Mouse (Mus musculus) thymus, adult 2 months (tissue): ENCODE results near the gene Sfxn3. TPM values are rescaled to one million over a fixed set of nuclear protein-coding genes. Genes with fewer than 3 reads are reported as not detected.

ENCODE experiments used
- DNase-seq: peaks from one replicate; pipeline ENCODE4 v3.0.0; 2021
- H3K27ac ChIP-seq: fragments of 200-500 bp; 2 replicates; pipeline ENCODE4 v1.5.1; 2012; ENCODE audit warnings: low read length, control low read depth; ENCODE audit not compliant: control insufficient read depth, insufficient read depth
- H3K27me3 ChIP-seq: fragments of 200-500 bp; 2 replicates; pipeline ENCODE4 v1.6.1; 2012; ENCODE audit warnings: mild to moderate bottlenecking, low read length, moderate library complexity, mixed read lengths; ENCODE audit not compliant: control insufficient read depth, insufficient read depth
- H3K36me3 ChIP-seq: fragments of 200-500 bp; 2 replicates; pipeline ENCODE4 v1.6.1; 2012; ENCODE audit warnings: mild to moderate bottlenecking, low read length, moderate library complexity; ENCODE audit not compliant: control insufficient read depth, insufficient read depth
- H3K4me1 ChIP-seq: fragments of 200-500 bp; replicated peaks from 2 replicates; pipeline ENCODE4 v1.6.1; 2012; ENCODE audit warnings: low read length; ENCODE audit not compliant: control insufficient read depth, insufficient read depth
- H3K4me3 ChIP-seq: fragments of 200-500 bp; 2 replicates; pipeline ENCODE4 v1.5.1; 2012; ENCODE audit warnings: mild to moderate bottlenecking, low read length, control low read depth, moderate library complexity; ENCODE audit not compliant: control insufficient read depth, insufficient read depth
- CTCF ChIP-seq: fragments of 200-500 bp; IDR thresholded peaks from 2 replicates; pipeline ENCODE4 v1.5.1; 2012; ENCODE audit warnings: mild to moderate bottlenecking, control low read depth, low read length, moderate library complexity, borderline replicate concordance; ENCODE audit not compliant: control insufficient read depth, poor library complexity, insufficient read depth; ENCODE audit errors: extremely low read depth
- POLR2A ChIP-seq: fragments of 200-500 bp; IDR thresholded peaks from 2 replicates; pipeline ENCODE4 v1.6.1; 2012; ENCODE audit warnings: mild to moderate bottlenecking, low read length, control low read depth, moderate library complexity; ENCODE audit not compliant: control insufficient read depth, poor library complexity, insufficient read depth; ENCODE audit errors: extremely low read depth
- WGBS: fragments of 180-500 bp; shearing (Covaris S2); methylation state at CpG from one replicate; pipeline ENCODE4 v1.1.7; 2018; 5-methylcytosine and 5-hydroxymethylcytosine counted together
- polyA plus RNA-seq: library from polyadenylated mRNA; depleted of rRNA; stranded (reverse); fragments of >200 nt; gene quantifications from 2 replicates; pipeline ENCODE4 v1.2.3, GENCODE M21; 2012; rRNA removed

Sfxn3 gene
- polyA plus RNA-seq, 1 experiment, result 61.1 TPM

DNA sequence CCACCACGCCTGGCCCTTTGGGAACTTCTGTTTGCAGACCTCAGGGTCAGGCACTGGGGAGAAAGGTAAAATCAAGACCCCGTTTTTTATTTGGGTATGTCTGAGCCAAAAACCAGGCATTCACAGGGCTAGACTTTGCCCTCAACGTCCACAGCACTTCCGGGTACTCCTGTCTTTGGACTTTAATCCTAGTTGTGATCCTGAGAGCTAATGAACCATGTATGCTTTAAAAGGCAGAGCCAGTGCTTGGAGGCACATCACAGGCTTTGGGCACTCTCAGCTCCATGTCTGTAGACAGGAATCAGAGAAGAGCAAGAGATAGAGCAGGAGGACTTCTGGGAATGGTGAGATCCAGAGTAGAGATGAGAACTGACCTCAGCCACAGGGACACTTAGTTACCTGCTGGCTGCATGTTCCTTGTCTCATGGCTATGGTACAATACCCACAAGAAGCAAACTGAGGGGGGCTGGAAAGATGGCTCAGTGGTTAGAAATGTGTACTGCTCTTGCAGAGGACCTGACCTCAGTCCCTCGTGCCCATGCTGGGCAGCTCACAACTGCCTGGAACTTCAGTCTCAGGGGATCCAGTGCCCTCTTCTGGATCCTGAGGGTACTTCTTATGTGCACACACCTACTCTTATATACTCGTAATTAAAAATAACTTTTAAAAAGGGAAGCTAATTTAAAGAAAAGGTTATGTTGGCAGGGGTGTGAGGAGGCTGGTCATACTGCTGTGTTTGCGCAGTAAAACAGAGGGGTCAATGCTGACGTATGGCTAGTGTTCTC, 53.4 kb downstream of the Sfxn3 start:
- Histone ChIP-seq H3K36me3 (no peaks in the 10 kb centered on the region), H3K27me3 (no peaks in the 10 kb centered on the region; the same call in 1 of the 2 replicates), H3K27ac (no peak overlapping the region), H3K4me1 (no peaks in the 10 kb centered on the region), H3K4me3 (no peak overlapping the region)
- WGBS, result 70% methylated on average over 8 of the region's 8 CpGs
- no peak for DNase-seq
- TF ChIP-seq CTCF, result no peak
- no peak for TF ChIP-seq POLR2A

DNA sequence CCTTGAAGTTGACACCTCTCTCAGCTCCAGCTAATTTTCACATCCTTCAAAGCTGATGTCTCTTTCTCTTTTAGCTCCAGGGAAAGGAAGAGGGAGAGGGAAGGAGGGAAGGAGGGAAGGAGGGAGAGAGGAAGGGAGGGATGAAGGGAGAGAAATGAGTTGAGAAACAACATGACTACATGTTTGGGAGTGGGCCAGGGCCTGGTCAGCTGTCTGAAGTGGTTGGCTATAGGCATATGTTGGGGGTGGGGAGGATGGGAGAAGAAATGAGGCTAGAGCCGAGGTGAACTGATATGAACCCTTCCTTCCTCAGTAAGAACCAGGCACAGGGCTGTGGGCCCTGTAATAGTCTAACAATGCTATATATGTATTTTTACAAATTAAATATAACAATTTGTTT, 58.3 kb downstream of the Sfxn3 start:
- Histone ChIP-seq H3K27ac (no peak overlapping the region), H3K4me3 (no peak overlapping the region), H3K4me1 (no peaks in the 10 kb centered on the region), H3K36me3 (no peaks in the 10 kb centered on the region), H3K27me3 (no peaks in the 10 kb centered on the region; the same call in 1 of the 2 replicates)
- 45% methylated on average over 1 of the region's 1 CpGs for WGBS
- DNase-seq, result no peak
- TF ChIP-seq POLR2A (no peak), CTCF (no peak)

Other genes starting within 250 kb of the Sfxn3 start
- gene Slf2, start 116.4 kb upstream of the Sfxn3 start, polyA plus RNA-seq, result 98.6 and 134 TPM in 2 replicates
- 13.7 TPM in 2 replicates for gene Sema4g, start 58.4 kb upstream of the Sfxn3 start, polyA plus RNA-seq
- 11.5 and 11.6 TPM in 2 replicates for gene Twnk, start 41.8 kb upstream of the Sfxn3 start, polyA plus RNA-seq
- 121 and 137 TPM in 2 replicates for gene Mrpl43, start 41.1 kb upstream of the Sfxn3 start, polyA plus RNA-seq
- 37.6 and 41.2 TPM in 2 replicates for gene Lzts2, start 33.1 kb upstream of the Sfxn3 start, polyA plus RNA-seq
- gene Pdzd7, start 1.8 kb upstream of the Sfxn3 start, polyA plus RNA-seq, result 0.33 and 0.47 TPM in 2 replicates
- 4.6 and 7.9 TPM in 2 replicates for gene Kazald1, start 27.7 kb downstream of the Sfxn3 start, polyA plus RNA-seq
- 0.19 and 0.29 TPM in 2 replicates for gene Tlx1, start 103.2 kb downstream of the Sfxn3 start, polyA plus RNA-seq
- 0.06 TPM in 1 of 2 replicates, not detected in the other for gene Lbx1, start 188.3 kb downstream of the Sfxn3 start, polyA plus RNA-seq